Comparison of ENCODE assay signal across 8 mouse cellular contexts in genomic region chr11:80184531-80185071, GRCm38 (mm10). TPM values are rescaled to one million over a fixed set of nuclear protein-coding genes. Genes with fewer than 3 reads are reported as not detected.
DNase-seq lines count a peak whose midpoint lies in the region; ATAC-seq and TF ChIP-seq lines count a peak whose summit lies in the region.

No protein-coding gene starts in this region.

- no peaks in the 10 kb centered on the region for H3K9me3 ChIP-seq in kidney, embryonic 16.5 days (ENCODE audit: low read length)
- H3K9me3 ChIP-seq in hindbrain, embryonic 13.5 days = no peaks in the 10 kb centered on the region
- no peaks in the 10 kb centered on the region for H3K9me3 ChIP-seq in midbrain, embryonic 12.5 days

- H3K9ac ChIP-seq in kidney, embryonic 16.5 days (replicated peaks; ENCODE audit: low read length) = peak overlapping the region; percentile 92
- no peak overlapping the region for H3K9ac ChIP-seq in hindbrain, embryonic 13.5 days
- H3K9ac ChIP-seq in midbrain, embryonic 12.5 days (replicated peaks) = no peak overlapping the region

- no peak for DNase-seq in kidney, postnatal 4 days
- no peak for DNase-seq in frontal cortex, postnatal 14 days (ENCODE audit: low spot score in 2 of 2)
- DNase-seq in cerebellum, adult 2 months = no peak
- no peak for DNase-seq in spleen, adult 12 weeks (ENCODE audit: low spot score)

- peak overlapping the region; percentile 68 for H3K4me2 ChIP-seq in kidney, embryonic 16.5 days (replicated peaks; ENCODE audit: low read depth, low read length)
- peak overlapping the region; percentile 61 for H3K4me2 ChIP-seq in hindbrain, embryonic 13.5 days
- peak overlapping the region; percentile 64; the same call in 1 of the 2 replicates for H3K4me2 ChIP-seq in midbrain, embryonic 12.5 days (replicated peaks)

- H3K27me3 ChIP-seq in kidney, embryonic 16.5 days (ENCODE audit: insufficient read depth, low read length) = no peaks in the 10 kb centered on the region
- H3K27me3 ChIP-seq in hindbrain, embryonic 13.5 days = no peaks in the 10 kb centered on the region
- 0 out of 2 replicates have a peak, but pooled peaks cover 4% of the 10 kb centered on the region for H3K27me3 ChIP-seq in midbrain, embryonic 12.5 days
- H3K27me3 ChIP-seq in cerebellum, adult 2 months (ENCODE audit: control insufficient read depth, insufficient read depth, low read length) = no peaks in the 10 kb centered on the region

- peak overlapping the region; percentile 79 for H3K4me3 ChIP-seq in kidney, embryonic 16.5 days (ENCODE audit: low read length)
- H3K4me3 ChIP-seq in bone marrow macrophage, adult 2 months (ENCODE audit: insufficient read depth, low read length) = peak overlapping the region; percentile 100
- no peak overlapping the region for H3K4me3 ChIP-seq in hindbrain, embryonic 13.5 days
- peak overlapping the region; percentile 49; the same call in 1 of the 2 replicates for H3K4me3 ChIP-seq in midbrain, embryonic 12.5 days
- H3K4me3 ChIP-seq in cerebellum, adult 2 months (replicated peaks; ENCODE audit: insufficient read depth, low read depth, low read length) = no peak overlapping the region

- H3K4me1 ChIP-seq in kidney, embryonic 16.5 days (ENCODE audit: insufficient read depth, low read length) = peaks cover 9% of the 10 kb centered on the region
- H3K4me1 ChIP-seq in bone marrow macrophage, adult 2 months (ENCODE audit: control insufficient read depth, insufficient read depth, low read length) = peaks cover 16% of the 10 kb centered on the region
- H3K4me1 ChIP-seq in hindbrain, embryonic 13.5 days (replicated peaks) = peaks cover 5% of the 10 kb centered on the region; the same call in 1 of the 2 replicates
- H3K4me1 ChIP-seq in midbrain, embryonic 12.5 days = 0 out of 2 replicates have a peak, but pooled peaks cover 6% of the 10 kb centered on the region
- no peaks in the 10 kb centered on the region for H3K4me1 ChIP-seq in cerebellum, adult 2 months (ENCODE audit: control insufficient read depth, insufficient read depth, low read length)

- H3K36me3 ChIP-seq in kidney, embryonic 16.5 days (ENCODE audit: insufficient read depth, low read length) = no peaks in the 10 kb centered on the region
- no peaks in the 10 kb centered on the region for H3K36me3 ChIP-seq in hindbrain, embryonic 13.5 days
- H3K36me3 ChIP-seq in midbrain, embryonic 12.5 days = no peaks in the 10 kb centered on the region

- TF ChIP-seq POLR2A in bone marrow macrophage, adult 2 months (IDR thresholded peaks at IDR 0.05; ENCODE audit: borderline replicate concordance, low read depth, low read length) = no peak
- TF ChIP-seq POLR2A in cerebellum, adult 2 months (IDR thresholded peaks at IDR 0.05; ENCODE audit: borderline replicate concordance, insufficient read depth, low read length) = no peak

- WGBS in kidney, embryonic 16.5 days = 88% methylated on average over 6 of the region's 6 CpGs
- 90% methylated on average over 6 of the region's 6 CpGs for WGBS in hindbrain, embryonic 13.5 days
- WGBS in midbrain, embryonic 12.5 days = 91% methylated on average over 6 of the region's 6 CpGs
- WGBS in cerebellum, adult 2 months = 78% methylated on average over 6 of the region's 6 CpGs

- H3K27ac ChIP-seq in kidney, embryonic 16.5 days (ENCODE audit: low read length) = peak overlapping the region; percentile 91; the same call in 1 of the 2 replicates
- H3K27ac ChIP-seq in bone marrow macrophage, adult 2 months (ENCODE audit: insufficient read depth, low read depth, low read length) = peak overlapping the region; percentile 30; the same call in 1 of the 2 replicates
- no peak overlapping the region for H3K27ac ChIP-seq in hindbrain, embryonic 13.5 days
- no peak overlapping the region for H3K27ac ChIP-seq in midbrain, embryonic 12.5 days (replicated peaks)
- no peak overlapping the region for H3K27ac ChIP-seq in cerebellum, adult 2 months (ENCODE audit: insufficient read depth, low read length)

- no peak for TF ChIP-seq CTCF in bone marrow macrophage, adult 2 months (IDR thresholded peaks at IDR 0.05; ENCODE audit: low read depth, low read length)
- no peak for TF ChIP-seq CTCF in cerebellum, adult 2 months (IDR thresholded peaks at IDR 0.05; ENCODE audit: borderline replicate concordance, insufficient read depth, low read depth, low read length)

- ATAC-seq in kidney, embryonic 16.5 days (ENCODE audit: low FRiP score, low TSS enrichment) = no peak
- ATAC-seq in hindbrain, embryonic 13.5 days (ENCODE audit: low FRiP score) = no peak
- no peak for ATAC-seq in midbrain, embryonic 12.5 days (ENCODE audit: low FRiP score, low read depth)

RNA-seq across cellular contexts. Expression of gene Rnf135, which starts 0.9 kb away (rescaled TPM):
- polyA plus RNA-seq in kidney, embryonic 16.5 days (2015; fragmentation: Nextera tagmentation; extraction: Ambion mirVana) = 12.9 and 14.0 TPM in 2 replicates
- polyA plus RNA-seq in bone marrow macrophage, adult 2 months (2012; ENCODE audit: insufficient read depth, insufficient read length, missing spikeins) = 17.9 and 19.4 TPM in 2 replicates
- polyA plus RNA-seq in hindbrain, embryonic 13.5 days (2015; fragmentation: Nextera tagmentation; extraction: Ambion mirVana) = 3.1 and 3.9 TPM in 2 replicates
- polyA plus RNA-seq in midbrain, embryonic 12.5 days (2016; fragmentation: Nextera tagmentation; extraction: Ambion mirVana) = 3.0 and 4.5 TPM in 2 replicates
- polyA plus RNA-seq in cerebellum, adult 2 months (2012; rRNA removed) = 5.6 and 6.1 TPM in 2 replicates

RNA-seq across cellular contexts. Expression of gene Rhot1, which starts 24.2 kb away (rescaled TPM):
- 57.6 and 60.4 TPM in 2 replicates for polyA plus RNA-seq in kidney, embryonic 16.5 days (2015; fragmentation: Nextera tagmentation; extraction: Ambion mirVana)
- 34.5 and 38.1 TPM in 2 replicates for polyA plus RNA-seq in bone marrow macrophage, adult 2 months (2012; ENCODE audit: insufficient read depth, insufficient read length, missing spikeins)
- 66.4 and 68.4 TPM in 2 replicates for polyA plus RNA-seq in hindbrain, embryonic 13.5 days (2015; fragmentation: Nextera tagmentation; extraction: Ambion mirVana)
- polyA plus RNA-seq in midbrain, embryonic 12.5 days (2016; fragmentation: Nextera tagmentation; extraction: Ambion mirVana) = 70.3 and 71.0 TPM in 2 replicates
- 59.2 and 60.6 TPM in 2 replicates for polyA plus RNA-seq in cerebellum, adult 2 months (2012; rRNA removed)

RNA-seq across cellular contexts. Expression of gene Adap2, which starts 30.7 kb away (rescaled TPM):
- polyA plus RNA-seq in kidney, embryonic 16.5 days (2015; fragmentation: Nextera tagmentation; extraction: Ambion mirVana) = 3.1 and 3.6 TPM in 2 replicates
- 167 and 174 TPM in 2 replicates for polyA plus RNA-seq in bone marrow macrophage, adult 2 months (2012; ENCODE audit: insufficient read depth, insufficient read length, missing spikeins)
- polyA plus RNA-seq in hindbrain, embryonic 13.5 days (2015; fragmentation: Nextera tagmentation; extraction: Ambion mirVana) = 3.7 and 3.9 TPM in 2 replicates
- 1.6 and 2.7 TPM in 2 replicates for polyA plus RNA-seq in midbrain, embryonic 12.5 days (2016; fragmentation: Nextera tagmentation; extraction: Ambion mirVana)
- polyA plus RNA-seq in cerebellum, adult 2 months (2012; rRNA removed) = 3.7 and 4.1 TPM in 2 replicates

RNA-seq across cellular contexts. Expression of gene Tefm, which starts 42.6 kb away (rescaled TPM):
- 35.0 and 39.0 TPM in 2 replicates for polyA plus RNA-seq in kidney, embryonic 16.5 days (2015; fragmentation: Nextera tagmentation; extraction: Ambion mirVana)
- 7.7 and 12.4 TPM in 2 replicates for polyA plus RNA-seq in bone marrow macrophage, adult 2 months (2012; ENCODE audit: insufficient read depth, insufficient read length, missing spikeins)
- 25.8 and 25.9 TPM in 2 replicates for polyA plus RNA-seq in hindbrain, embryonic 13.5 days (2015; fragmentation: Nextera tagmentation; extraction: Ambion mirVana)
- 31.6 and 33.2 TPM in 2 replicates for polyA plus RNA-seq in midbrain, embryonic 12.5 days (2016; fragmentation: Nextera tagmentation; extraction: Ambion mirVana)
- 8.1 and 9.8 TPM in 2 replicates for polyA plus RNA-seq in cerebellum, adult 2 months (2012; rRNA removed)

Comparison
In these comparisons a context has a peak if more than half of its experiments do, and no peak if none do; other contexts are left out.
1. H3K27ac ChIP-seq: peak in kidney, embryonic 16.5 days (single experiment) and bone marrow macrophage, adult 2 months (single experiment); none in hindbrain, embryonic 13.5 days (single experiment), midbrain, embryonic 12.5 days (single experiment) and cerebellum, adult 2 months (single experiment).
2. H3K4me3 ChIP-seq: peak in kidney, embryonic 16.5 days (single experiment), bone marrow macrophage, adult 2 months (single experiment) and midbrain, embryonic 12.5 days (single experiment); none in hindbrain, embryonic 13.5 days (single experiment) and cerebellum, adult 2 months (single experiment).
3. RNA of gene Adap2, which starts 30.7 kb away (polyA plus RNA-seq): 167 to 174 TPM in bone marrow macrophage, adult 2 months; 3.7 to 3.9 TPM in hindbrain, embryonic 13.5 days, 3.7 to 4.1 TPM in cerebellum, adult 2 months, 3.1 to 3.6 TPM in kidney, embryonic 16.5 days and 1.6 to 2.7 TPM in midbrain, embryonic 12.5 days; every median in the first group is over 10 times any median in the second.
4. Peak in every context shown above with its lines, with median percentiles within 50 percentile points of each other: H3K4me2 ChIP-seq.